Mouse (Mus musculus): Measurements from ENCODE around the gene Pon3. TPM values are rescaled to one million over a fixed set of nuclear protein-coding genes. Genes with fewer than 3 reads are reported as not detected.

The Pon3 gene
- total and polyA plus RNA-seq, 2 experiments from 2014 or later = 0.99 to 3.0 TPM

DNA sequence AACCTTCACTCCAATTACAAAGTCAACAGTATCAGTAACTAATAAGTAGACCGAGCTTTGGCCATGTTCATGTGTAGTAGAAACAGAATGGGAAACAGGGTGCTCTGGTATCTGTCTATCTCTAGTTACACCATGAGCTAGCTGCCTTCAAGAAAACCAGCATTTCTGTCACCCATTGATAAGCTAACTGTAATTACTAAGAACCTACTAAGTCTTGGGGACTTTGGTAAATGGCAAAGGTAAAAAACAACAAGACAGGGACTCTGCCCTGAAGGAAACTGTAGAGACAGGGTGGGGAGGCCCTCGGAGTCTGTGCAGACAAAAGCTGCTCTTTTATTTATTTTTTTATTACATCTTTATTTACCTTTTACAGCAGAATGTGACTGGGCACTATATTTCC is 31.3 kb upstream of the Pon3 start:
- H3K36me3 ChIP-seq (ENCODE audit: insufficient read depth, low read length) = no peaks in the 10 kb centered on the region
- no peaks in the 10 kb centered on the region for H3K27me3 ChIP-seq (ENCODE audit: insufficient read depth, low read length)
- H3K9ac ChIP-seq (replicated peaks; ENCODE audit: low read length, poor library complexity, severe bottlenecking) = no peak overlapping the region
- no peak overlapping the region for H3K27ac ChIP-seq (ENCODE audit: low read depth, low read length)
- DNase-seq (ENCODE audit: low spot score) (no peak), ATAC-seq (ENCODE audit: low FRiP score) (no peak)
- H3K4me1 ChIP-seq (ENCODE audit: insufficient read depth, low read length) = no peaks in the 10 kb centered on the region
- no peak for TF ChIP-seq CTCF (IDR thresholded peaks at IDR 0.05)
- no peak overlapping the region for H3K4me3 ChIP-seq (ENCODE audit: low read depth, low read length)
- no peak overlapping the region for H3K4me2 ChIP-seq (ENCODE audit: low read depth, low read length, poor library complexity, severe bottlenecking)
- 85% methylated on average over 2 of the region's 2 CpGs for WGBS
- no peaks in the 10 kb centered on the region for H3K9me3 ChIP-seq (ENCODE audit: low read length)

DNA sequence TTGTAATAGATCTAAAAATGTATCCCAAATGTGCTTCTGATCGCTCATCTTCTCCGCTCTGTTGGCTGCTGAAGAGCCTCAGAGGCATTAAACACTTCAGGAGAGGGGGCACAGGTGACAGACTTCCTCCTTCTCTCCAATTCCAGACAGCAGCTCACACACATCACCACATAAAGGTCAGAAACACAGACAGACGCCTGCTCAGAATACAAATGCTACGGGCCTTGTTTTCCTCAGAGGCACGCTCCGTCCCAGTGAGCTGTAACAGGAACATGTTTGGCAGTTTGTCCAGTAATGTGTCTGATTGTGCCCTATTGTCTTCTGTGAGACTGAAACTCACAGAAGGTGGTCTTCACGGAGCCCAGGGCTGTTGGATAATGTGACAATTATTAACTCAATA is 26.3 kb upstream of the Pon3 start:
- Histone ChIP-seq H3K4me2 (ENCODE audit: low read depth, low read length, poor library complexity, severe bottlenecking) (no peak overlapping the region), H3K9ac (replicated peaks; ENCODE audit: low read length, poor library complexity, severe bottlenecking) (no peak overlapping the region), H3K36me3 (ENCODE audit: insufficient read depth, low read length) (no peaks in the 10 kb centered on the region), H3K4me1 (ENCODE audit: insufficient read depth, low read length) (no peaks in the 10 kb centered on the region), H3K9me3 (ENCODE audit: low read length) (no peaks in the 10 kb centered on the region), H3K27me3 (ENCODE audit: insufficient read depth, low read length) (no peaks in the 10 kb centered on the region), H3K27ac (ENCODE audit: low read depth, low read length) (no peak overlapping the region), H3K4me3 (ENCODE audit: low read depth, low read length) (no peak overlapping the region)
- WGBS = 57% methylated on average over 7 of the region's 7 CpGs
- DNase-seq (ENCODE audit: low spot score) (peak; percentile 34), ATAC-seq (ENCODE audit: low FRiP score) (no peak)
- TF ChIP-seq CTCF (IDR thresholded peaks at IDR 0.05) = no peak

DNA sequence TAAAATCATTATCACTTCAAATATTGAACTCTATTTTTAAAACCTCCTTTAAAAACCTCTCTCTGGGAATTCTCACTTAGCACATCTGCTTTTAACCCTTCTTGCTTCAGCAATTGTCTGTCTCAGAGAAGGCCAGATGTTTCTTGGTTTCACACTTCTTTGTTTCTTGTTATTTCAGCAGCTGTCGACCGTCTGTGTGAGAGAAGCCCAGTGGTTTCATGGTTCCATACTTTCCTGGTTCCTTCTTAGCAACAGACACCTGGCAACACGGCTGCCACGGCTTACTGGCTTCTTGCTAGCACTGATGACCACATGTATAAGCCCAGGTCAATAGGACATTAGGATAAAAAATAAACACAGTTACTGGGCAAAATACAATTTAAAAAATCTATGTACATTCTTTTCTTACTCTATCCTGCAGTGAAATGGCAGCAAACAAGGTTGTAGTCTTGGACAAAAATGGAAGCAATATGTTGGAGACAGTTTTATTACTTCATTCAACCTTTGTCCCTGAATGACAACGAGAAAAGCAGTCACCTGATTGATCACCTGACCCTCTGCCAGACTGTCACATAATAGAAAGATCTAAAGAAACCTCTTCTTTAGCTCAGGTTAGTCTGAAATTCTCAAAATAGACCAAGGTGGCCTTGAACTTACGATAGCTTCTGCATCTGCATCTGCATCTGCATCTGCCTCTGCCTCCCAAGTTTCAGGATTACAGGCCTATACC is 24.7 kb upstream of the Pon3 start:
- no peaks in the 10 kb centered on the region for H3K4me1 ChIP-seq (ENCODE audit: insufficient read depth, low read length)
- no peak overlapping the region for H3K4me2 ChIP-seq (ENCODE audit: low read depth, low read length, poor library complexity, severe bottlenecking)
- H3K9me3 ChIP-seq (ENCODE audit: low read length) = no peaks in the 10 kb centered on the region
- 60% methylated on average over 6 of the region's 6 CpGs for WGBS
- no peak overlapping the region for H3K4me3 ChIP-seq (ENCODE audit: low read depth, low read length)
- no peak overlapping the region for H3K27ac ChIP-seq (ENCODE audit: low read depth, low read length)
- no peak for ATAC-seq (ENCODE audit: low FRiP score)
- no peaks in the 10 kb centered on the region for H3K36me3 ChIP-seq (ENCODE audit: insufficient read depth, low read length)
- no peak for DNase-seq (ENCODE audit: low spot score)
- H3K27me3 ChIP-seq (ENCODE audit: insufficient read depth, low read length) = no peaks in the 10 kb centered on the region
- no peak overlapping the region for H3K9ac ChIP-seq (replicated peaks; ENCODE audit: low read length, poor library complexity, severe bottlenecking)
- no peak for TF ChIP-seq CTCF (IDR thresholded peaks at IDR 0.05)

DNA sequence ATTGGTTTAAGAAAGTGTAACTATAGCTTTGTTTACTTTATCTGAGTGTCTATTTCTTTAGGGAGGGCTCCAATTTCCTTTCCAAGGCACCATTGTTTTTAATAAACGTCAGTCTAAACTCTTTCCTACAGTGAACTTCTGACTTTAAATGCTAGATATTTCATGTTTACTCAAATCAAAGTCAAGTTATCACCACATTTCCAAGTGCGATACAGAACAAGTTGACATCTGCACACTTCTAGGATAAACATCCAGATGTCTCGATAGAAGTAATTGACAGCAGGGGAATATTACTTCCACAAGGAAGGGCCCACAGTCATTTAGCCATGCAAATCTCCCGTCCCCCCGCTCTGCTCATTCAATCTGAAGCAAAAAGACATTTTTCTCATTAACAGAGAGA is 21.9 kb upstream of the Pon3 start:
- no peak for TF ChIP-seq CTCF (IDR thresholded peaks at IDR 0.05)
- H3K9me3 ChIP-seq (ENCODE audit: low read length) = no peaks in the 10 kb centered on the region
- DNase-seq (ENCODE audit: low spot score) = no peak

DNA sequence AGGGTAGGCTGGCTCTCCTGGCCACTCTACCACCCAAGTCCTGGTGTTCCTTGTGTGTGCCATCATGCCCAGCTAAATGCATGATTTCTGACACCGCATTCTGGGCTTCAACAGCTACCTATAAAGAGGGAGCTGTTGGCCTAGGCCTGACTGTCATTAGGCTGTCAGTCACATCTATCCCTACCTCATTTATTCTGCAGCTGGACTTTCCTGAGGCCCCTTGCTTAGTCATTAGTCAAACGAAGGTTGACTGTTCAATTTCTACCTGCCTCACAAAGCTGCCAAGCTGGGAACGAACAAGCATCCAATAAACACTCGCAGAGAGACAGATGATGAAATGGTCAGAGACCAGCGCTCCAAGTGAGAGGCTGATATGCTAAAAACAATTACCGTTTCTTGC is 13.6 kb upstream of the Pon3 start:
- no peak for TF ChIP-seq CTCF (IDR thresholded peaks at IDR 0.05)
- Histone ChIP-seq H3K9me3 (ENCODE audit: low read length) (no peaks in the 10 kb centered on the region), H3K4me1 (ENCODE audit: insufficient read depth, low read length) (no peaks in the 10 kb centered on the region), H3K27ac (ENCODE audit: low read depth, low read length) (no peak overlapping the region), H3K27me3 (ENCODE audit: insufficient read depth, low read length) (no peaks in the 10 kb centered on the region), H3K4me2 (ENCODE audit: low read depth, low read length, poor library complexity, severe bottlenecking) (no peak overlapping the region), H3K4me3 (ENCODE audit: low read depth, low read length) (no peak overlapping the region), H3K36me3 (ENCODE audit: insufficient read depth, low read length) (no peaks in the 10 kb centered on the region), H3K9ac (replicated peaks; ENCODE audit: low read length, poor library complexity, severe bottlenecking) (no peak overlapping the region)
- ATAC-seq (ENCODE audit: low FRiP score) (no peak), DNase-seq (ENCODE audit: low spot score) (peak; percentile 22)
- WGBS = 77% methylated on average over 6 of the region's 6 CpGs

More for the DNA sequence above, 21.9 kb upstream of the Pon3 start:
- Histone ChIP-seq H3K4me2 (ENCODE audit: low read depth, low read length, poor library complexity, severe bottlenecking) (no peak overlapping the region), H3K4me3 (ENCODE audit: low read depth, low read length) (no peak overlapping the region), H3K9ac (replicated peaks; ENCODE audit: low read length, poor library complexity, severe bottlenecking) (no peak overlapping the region), H3K27me3 (ENCODE audit: insufficient read depth, low read length) (no peaks in the 10 kb centered on the region), H3K36me3 (ENCODE audit: insufficient read depth, low read length) (no peaks in the 10 kb centered on the region), H3K4me1 (ENCODE audit: insufficient read depth, low read length) (no peaks in the 10 kb centered on the region), H3K27ac (ENCODE audit: low read depth, low read length) (no peak overlapping the region)
- no peak for ATAC-seq (ENCODE audit: low FRiP score)
- 68% methylated on average over 5 of the region's 5 CpGs for WGBS

DNA sequence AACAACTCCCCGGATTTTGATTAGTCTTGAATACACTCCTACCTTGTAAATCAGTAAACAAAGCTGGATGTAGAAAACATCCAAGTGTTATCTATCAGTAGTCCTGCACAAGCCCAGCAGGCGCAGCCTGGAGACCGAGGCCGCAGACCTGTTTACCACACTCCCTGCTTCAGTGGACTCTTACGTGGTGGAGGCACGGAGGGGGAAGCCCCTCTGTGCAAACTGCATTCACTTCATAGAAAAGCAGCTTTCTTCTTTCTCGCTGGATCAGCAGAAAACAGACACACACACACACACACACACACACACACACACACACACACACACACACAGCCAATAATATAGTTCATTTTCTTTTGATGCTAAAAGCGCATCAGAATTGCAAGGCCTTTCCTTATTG is 8.7 kb upstream of the Pon3 start:
- Histone ChIP-seq H3K27ac (ENCODE audit: low read depth, low read length) (no peak overlapping the region), H3K9ac (replicated peaks; ENCODE audit: low read length, poor library complexity, severe bottlenecking) (no peak overlapping the region), H3K27me3 (ENCODE audit: insufficient read depth, low read length) (no peaks in the 10 kb centered on the region), H3K4me3 (ENCODE audit: low read depth, low read length) (no peak overlapping the region), H3K4me2 (ENCODE audit: low read depth, low read length, poor library complexity, severe bottlenecking) (no peak overlapping the region), H3K36me3 (ENCODE audit: insufficient read depth, low read length) (no peaks in the 10 kb centered on the region), H3K4me1 (ENCODE audit: insufficient read depth, low read length) (no peaks in the 10 kb centered on the region), H3K9me3 (ENCODE audit: low read length) (no peaks in the 10 kb centered on the region)
- TF ChIP-seq CTCF (IDR thresholded peaks at IDR 0.05) = no peak
- WGBS = 72% methylated on average over 8 of the region's 8 CpGs
- DNase-seq (ENCODE audit: low spot score) = no peak
- no peak for ATAC-seq (ENCODE audit: low FRiP score)
